Mouse (Mus musculus): ENCODE measurements around the gene Fbxo4. TPM values are rescaled to one million over a fixed set of nuclear protein-coding genes. Genes with fewer than 3 reads are reported as not detected.

Fbxo4 gene
- 4.5 and 5.0 TPM in 2 replicates for polyA plus RNA-seq (2012; rRNA removed)

GRCm38 (mm10) chr15:3979061-3979848, at the start of gene Fbxo4:
TSS of gene Fbxo4 (minus strand) at chr15:3979573.

DNA sequence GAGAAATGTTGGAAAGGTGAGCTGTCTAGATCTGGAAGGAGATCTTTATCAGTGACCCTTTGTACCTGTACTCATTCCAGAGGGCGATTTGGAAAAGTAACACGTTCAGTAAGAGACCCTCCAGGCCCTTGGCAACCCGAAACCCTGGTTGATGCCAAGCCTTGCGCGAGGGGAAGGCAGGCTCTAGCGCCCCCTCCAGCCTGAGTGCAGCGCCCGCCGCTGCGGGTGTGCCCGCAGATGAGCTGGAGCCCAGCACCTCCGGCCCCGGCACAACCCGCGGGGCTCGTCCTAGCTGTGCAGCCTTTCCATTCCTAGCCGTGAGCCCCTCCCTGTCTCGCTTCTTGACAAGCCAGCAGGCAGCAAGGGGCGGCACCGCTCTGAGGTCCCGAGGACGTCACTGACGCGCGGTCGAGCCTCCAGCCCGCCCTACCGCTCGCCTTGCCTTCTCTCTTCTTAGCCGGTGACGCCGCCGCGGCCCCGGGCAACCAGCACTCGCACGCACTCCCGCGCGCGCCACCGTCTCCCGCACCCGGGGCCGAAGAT, 46.9 kb upstream of the Fbxo4 start, which contains the start of gene Oxct1:
Oxct1 (plus strand) TSS at position 153 of the 543 bp plus-strand sequence.

GRCm38 (mm10) chr15:3995448-3996266, 16.3 kb upstream of the Fbxo4 start, which contains the start of gene AW549877:
TSS of gene AW549877 (minus strand) at chr15:3995744.

Other genes with a start within 250 kb of the Fbxo4 start
- gene AW549877, start 16.2 kb upstream of the Fbxo4 start, polyA plus RNA-seq (2012; rRNA removed) = 12.2 and 12.8 TPM in 2 replicates
- gene Oxct1, start 46.8 kb upstream of the Fbxo4 start, polyA plus RNA-seq (2012; rRNA removed) = 7.3 and 7.7 TPM in 2 replicates

Measured in liver, embryonic 18 days (tissue).